Mouse (Mus musculus) right cerebral cortex, postnatal 25 days (tissue): Measurements from ENCODE around the gene 1810009A15Rik.

Experiments
- DNase-seq: peaks from one replicate; pipeline ENCODE4 v3.0.0; 2022

1810009A15Rik gene

GRCm38 (mm10) chr19:8921741-8922140, 33.1 kb downstream of the 1810009A15Rik start:
- DNase-seq, result no peak

GRCm38 (mm10) chr19:8926766-8927165, 38.1 kb downstream of the 1810009A15Rik start:
- no peak for DNase-seq

GRCm38 (mm10) chr19:8927891-8928525, 39.4 kb downstream of the 1810009A15Rik start:
- no peak for DNase-seq

- no peak for DNase-seq
These were observed 40.1 kb downstream of the 1810009A15Rik start for GRCm38 (mm10) chr19:8928689-8929223.

GRCm38 (mm10) chr19:8929224-8930088, 40.8 kb downstream of the 1810009A15Rik start, which contains the start of the genes Rom1 and Eml3:
Rom1 (minus strand) TSS chr19:8929356.
Eml3 (plus strand) TSS chr19:8929552.
- DNase-seq, result peak; percentile 56

GRCm38 (mm10) chr19:8930117-8930516, 41.5 kb downstream of the 1810009A15Rik start:
- no peak for DNase-seq

- DNase-seq, result no peak
These were observed 42.1 kb downstream of the 1810009A15Rik start for GRCm38 (mm10) chr19:8930771-8931170.

- DNase-seq, result no peak
These were observed 48.1 kb downstream of the 1810009A15Rik start for GRCm38 (mm10) chr19:8936736-8937135.
